Mouse (Mus musculus): ENCODE data around the gene Btn2a2.

DNA sequence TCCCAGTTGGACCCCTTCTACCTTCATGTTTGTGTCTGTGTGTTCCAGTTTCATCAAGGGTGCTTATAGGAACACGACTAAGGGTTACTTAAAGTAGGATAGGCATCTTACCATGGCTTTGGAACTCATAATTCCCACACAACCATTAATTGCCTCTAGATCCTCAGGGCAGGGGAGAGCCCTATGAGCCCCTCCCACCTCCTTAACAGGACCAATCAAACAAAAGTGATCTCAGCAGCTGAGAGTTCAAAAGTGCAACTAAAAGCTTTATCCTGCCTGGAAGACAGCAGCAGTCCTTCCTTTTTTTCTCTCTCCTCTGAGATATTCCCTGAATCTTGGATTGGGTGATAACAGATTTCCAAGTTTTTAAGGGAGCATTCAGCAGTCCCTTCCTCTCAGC lies 21.5 kb upstream of the Btn2a2 start:
- TF ChIP-seq GATA1 (IDR thresholded peaks at IDR 0.05; ENCODE audit: borderline replicate concordance, low read length) (no peak), FLI1 (IDR thresholded peaks at IDR 0.05; ENCODE audit: low read length) (no peak)

Data from megakaryocyte, embryonic 14.5 days (primary cell).